Mouse (Mus musculus) right cerebral cortex, postnatal 4 days (tissue): Measurements from ENCODE around the gene Elavl3.

Experiments
- DNase-seq: peaks from one replicate; pipeline ENCODE4 v3.0.0-alpha.2; 2022

Gene Elavl3

GRCm38 (mm10) chr9:22002194-22003162 lies 49.3 kb downstream of the Elavl3 start, which contains the start of the genes Ccdc151 and Prkcsh:
Gene Ccdc151, minus strand, starts transcription at chr9:22002634.
Gene Prkcsh, plus strand, starts transcription at chr9:22002806.
- peak; percentile 96 for DNase-seq

GRCm38 (mm10) chr9:22001633-22002032 lies 50.2 kb downstream of the Elavl3 start:
- DNase-seq, result no peak

GRCm38 (mm10) chr9:22000296-22000695 lies 51.5 kb downstream of the Elavl3 start:
- DNase-seq, result no peak

- no peak for DNase-seq
These were observed 55.5 kb downstream of the Elavl3 start for GRCm38 (mm10) chr9:21996178-21996867.

GRCm38 (mm10) chr9:21992227-21992626 lies 59.6 kb downstream of the Elavl3 start:
- no peak for DNase-seq

- no peak for DNase-seq
These were observed 62.4 kb downstream of the Elavl3 start, which contains the start of gene Rgl3 for GRCm38 (mm10) chr9:21989230-21990110. Gene Rgl3, minus strand, starts transcription at chr9:21989446.

GRCm38 (mm10) chr9:21988421-21989101 lies 63.3 kb downstream of the Elavl3 start:
- no peak for DNase-seq

- DNase-seq, result no peak
These were observed 64.1 kb downstream of the Elavl3 start for GRCm38 (mm10) chr9:21987592-21988342.

GRCm38 (mm10) chr9:21983911-21984310 lies 67.9 kb downstream of the Elavl3 start:
- no peak for DNase-seq

- no peak for DNase-seq
These were observed 73.3 kb downstream of the Elavl3 start for GRCm38 (mm10) chr9:21978398-21979128.

- DNase-seq, result no peak
These were observed 73.9 kb downstream of the Elavl3 start for GRCm38 (mm10) chr9:21977972-21978371.

GRCm38 (mm10) chr9:21977331-21977730 lies 74.5 kb downstream of the Elavl3 start:
- no peak for DNase-seq

GRCm38 (mm10) chr9:21976626-21977175 lies 75.1 kb downstream of the Elavl3 start:
- no peak for DNase-seq

- DNase-seq, result no peak
These were observed 82.5 kb downstream of the Elavl3 start for GRCm38 (mm10) chr9:21969304-21969703.

GRCm38 (mm10) chr9:21968883-21969282 lies 82.9 kb downstream of the Elavl3 start:
- no peak for DNase-seq
